Mouse (Mus musculus) lung, adult 18-20 months (tissue): ENCODE measurements around the gene Kcnma1.

Source experiments
- DNase-seq, 2 experiments: peaks; one replicate each; pipeline ENCODE4 v3.0.0; 2022; ENCODE audit warnings: mixed read lengths in 2 of 2

Gene Kcnma1

GRCm38 (mm10) chr14:23522606-23523159 lies 491.6 kb downstream of the Kcnma1 start:
- peak; percentile 9 to 12 for DNase-seq

GRCm38 (mm10) chr14:23521080-23521684 lies 493.1 kb downstream of the Kcnma1 start:
- DNase-seq: no peak

- no peak for DNase-seq
Observed at GRCm38 (mm10) chr14:23517374-23517773, 496.9 kb downstream of the Kcnma1 start.

- DNase-seq: no peak
Observed at GRCm38 (mm10) chr14:23509792-23510191, 504.5 kb downstream of the Kcnma1 start.

GRCm38 (mm10) chr14:23502236-23502790 lies 512.0 kb downstream of the Kcnma1 start:
- no peak for DNase-seq

GRCm38 (mm10) chr14:23496801-23497200 lies 517.5 kb downstream of the Kcnma1 start:
- no peak for DNase-seq

- DNase-seq: peak; percentile 9 to 27
Observed at GRCm38 (mm10) chr14:23496236-23496740, 518.0 kb downstream of the Kcnma1 start.

- peak; percentile 30 to 48 for DNase-seq
Observed at GRCm38 (mm10) chr14:23494496-23494800, 519.8 kb downstream of the Kcnma1 start.

- DNase-seq: no peak
Observed at GRCm38 (mm10) chr14:23493750-23494495, 520.4 kb downstream of the Kcnma1 start.

- DNase-seq: no peak
Observed at GRCm38 (mm10) chr14:23492581-23493360, 521.5 kb downstream of the Kcnma1 start.

GRCm38 (mm10) chr14:23491359-23491758 lies 522.9 kb downstream of the Kcnma1 start:
- DNase-seq: no peak

- DNase-seq: no peak
Observed at GRCm38 (mm10) chr14:23486687-23487086, 527.6 kb downstream of the Kcnma1 start.

GRCm38 (mm10) chr14:23485802-23486500 lies 528.3 kb downstream of the Kcnma1 start:
- no peak for DNase-seq

GRCm38 (mm10) chr14:23475129-23475528 lies 539.2 kb downstream of the Kcnma1 start:
- DNase-seq: no peak

- no peak for DNase-seq
Observed at GRCm38 (mm10) chr14:23470071-23470470, 544.2 kb downstream of the Kcnma1 start.

GRCm38 (mm10) chr14:23465135-23465534 lies 549.2 kb downstream of the Kcnma1 start:
- DNase-seq: no peak

- no peak for DNase-seq
Observed at GRCm38 (mm10) chr14:23458560-23458959, 555.7 kb downstream of the Kcnma1 start.

GRCm38 (mm10) chr14:23451681-23452080 lies 562.6 kb downstream of the Kcnma1 start:
- DNase-seq: no peak

GRCm38 (mm10) chr14:23437467-23437866 lies 576.8 kb downstream of the Kcnma1 start:
- DNase-seq: no peak

- no peak for DNase-seq
Observed at GRCm38 (mm10) chr14:23435861-23436260, 578.4 kb downstream of the Kcnma1 start.

GRCm38 (mm10) chr14:23430006-23430405 lies 584.3 kb downstream of the Kcnma1 start:
- no peak for DNase-seq

GRCm38 (mm10) chr14:23429043-23429442 lies 585.2 kb downstream of the Kcnma1 start:
- no peak for DNase-seq
